Mouse (Mus musculus) ES-E14 (cell line): ENCODE measurements at regions not wholly inside any gene's neighbourhood (a gene's known extent, or its start where the extent isn't known, plus 50 kb on each side); places are given as distances from the start of the nearest gene placed in this dataset.

ENCODE experiments used
- DNase-seq: peaks from one replicate; pipeline ENCODE4 v3.0.0-alpha.2; 2013; ENCODE audit warnings: low read depth, low spot score
- H3K27ac ChIP-seq: 2 replicates; pipeline ENCODE4 v1.5.1; 2012; ENCODE audit warnings: low read depth, mild to moderate bottlenecking, low read length, moderate library complexity, mixed read lengths; ENCODE audit not compliant: poor library complexity, insufficient read depth, severe bottlenecking
- H3K36me3 ChIP-seq: 2 replicates; pipeline ENCODE4 v1.6.1; 2012; ENCODE audit warnings: mild to moderate bottlenecking, low read length, moderate library complexity, mixed read lengths; ENCODE audit not compliant: control insufficient read depth, poor library complexity, insufficient read depth, severe bottlenecking
- H3K4me1 ChIP-seq, 2 experiments: fragments of 150-350 bp in 1 of 2; sonication (generic) in 1 of 2; 2 replicates each; pipeline ENCODE4 v1.6.1; 2012; ENCODE audit warnings: low read length in 2 of 2, mild to moderate bottlenecking in 1 of 2, mixed read lengths in 1 of 2; ENCODE audit not compliant: control insufficient read depth in 2 of 2, insufficient read depth in 2 of 2, poor library complexity in 1 of 2
- H3K4me3 ChIP-seq, 2 experiments: fragments of 150-350 bp in 1 of 2; sonication (generic) in 1 of 2; 2 replicates each; pipeline ENCODE4 v1.5.1; 2012; ENCODE audit warnings: low read length in 2 of 2, low read depth in 1 of 2, mild to moderate bottlenecking in 1 of 2, mixed read lengths in 1 of 2; ENCODE audit not compliant: insufficient read depth in 1 of 2, poor library complexity in 1 of 2, severe bottlenecking in 1 of 2
- H3K9ac ChIP-seq: 2 replicates; pipeline ENCODE4 v1.6.1; 2012; ENCODE audit warnings: low read depth, mild to moderate bottlenecking, low read length, mixed read lengths; ENCODE audit not compliant: poor library complexity, insufficient read depth, severe bottlenecking
- H3K9me3 ChIP-seq: fragments of 150-350 bp; sonication (generic); 2 replicates; pipeline ENCODE4 v1.6.1; 2012; ENCODE audit warnings: low read depth, mild to moderate bottlenecking, low read length; ENCODE audit not compliant: control insufficient read depth, insufficient read depth
- CHD2 ChIP-seq: IDR thresholded peaks from 2 replicates; pipeline ENCODE4 v1.6.1; 2014; ENCODE audit warnings: mild to moderate bottlenecking, low read depth, low read length, inconsistent platforms
- HCFC1 ChIP-seq: IDR thresholded peaks from 2 replicates; pipeline ENCODE4 v1.6.1; 2012; ENCODE audit warnings: low read length, inconsistent platforms, borderline replicate concordance; ENCODE audit not compliant: insufficient read depth
- MAFK ChIP-seq: IDR thresholded peaks from 2 replicates; pipeline ENCODE4 v1.6.1; 2014; ENCODE audit warnings: mild to moderate bottlenecking, low read depth, low read length, inconsistent platforms; ENCODE audit not compliant: insufficient read depth
- ZC3H11A ChIP-seq: IDR thresholded peaks from 2 replicates; pipeline ENCODE4 v1.6.1; 2012; ENCODE audit warnings: low read depth, mild to moderate bottlenecking, inconsistent platforms, low read length, borderline replicate concordance
- ZNF384 ChIP-seq: IDR thresholded peaks from 2 replicates; pipeline ENCODE4 v1.6.1; 2012; ENCODE audit warnings: low read depth, low read length, inconsistent platforms
- in situ Hi-C, 2 experiments: fragments of 600-800 bp; cut with MboI; formaldehyde crosslinking; loops; one replicate each; pipeline ENCODE4 v1.15.1; 2025; ENCODE audit warnings: low sequenced_read_pairs in 2 of 2, inconsistent platforms in 1 of 2; ENCODE audit not compliant: unreplicated experiment in 2 of 2

- TF ChIP-seq CHD2, result no peak
- TF ChIP-seq ZNF384, result no peak
- Histone ChIP-seq H3K4me3 (no peak overlapping the region), H3K9me3 (no peaks in the 10 kb centered on the region), H3K4me1 (no peaks in the 10 kb centered on the region), H3K27ac (no peak overlapping the region), H3K36me3 (no peaks in the 10 kb centered on the region), H3K9ac (no peak overlapping the region)
- in situ Hi-C loops, result no loop called here
- no peak for DNase-seq
These were observed 56.4 kb upstream of the Dmac1 start for GRCm38 (mm10) chr4:75334496-75334895.

GRCm38 (mm10) chr4:75332791-75333190, 54.7 kb upstream of the Dmac1 start:
- Histone ChIP-seq H3K36me3 (no peaks in the 10 kb centered on the region), H3K9me3 (no peaks in the 10 kb centered on the region), H3K4me1 (no peaks in the 10 kb centered on the region), H3K4me3 (no peak overlapping the region), H3K9ac (no peak overlapping the region), H3K27ac (no peak overlapping the region)
- no peak for TF ChIP-seq HCFC1
- TF ChIP-seq ZC3H11A, result no peak
- no peak for TF ChIP-seq MAFK
- DNase-seq, result no peak
- in situ Hi-C loops, result no loop called here

- H3K9me3 ChIP-seq, result no peaks in the 10 kb centered on the region
- no peak overlapping the region for H3K9ac ChIP-seq
- H3K36me3 ChIP-seq, result no peaks in the 10 kb centered on the region
- no peak for DNase-seq
- TF ChIP-seq HCFC1 (no peak), ZNF384 (no peak), CHD2 (no peak), ZC3H11A (no peak), MAFK (no peak)
- in situ Hi-C loops, result no loop called here
- no peaks in the 10 kb centered on the region for H3K4me1 ChIP-seq
- no peak overlapping the region for H3K4me3 ChIP-seq
- H3K27ac ChIP-seq, result no peak overlapping the region
These were observed 51.5 kb upstream of the Dmac1 start for GRCm38 (mm10) chr4:75329511-75330171.
